Mouse (Mus musculus) forebrain, postnatal 0 days (tissue): ENCODE data around the gene Ccdc81. TPM values are rescaled to one million over a fixed set of nuclear protein-coding genes. Genes with fewer than 3 reads are reported as not detected.
A peak's percentile ranks its signal among the peaks of the same experiment; 100 is the strongest.

Source experiments
- ATAC-seq: fragments of 200-750 bp; cut with Nextera tagmentation; 2 replicates; pipeline ENCODE4 v1.8.0; 2017; ENCODE audit warnings: mild to moderate bottlenecking, moderate library complexity
- DNase-seq: peaks from one replicate; pipeline ENCODE4 v3.0.0-alpha.2; 2015
- H3K27ac ChIP-seq: fragments of 300-500 bp; sonication (generic); 2 replicates; pipeline ENCODE4 v1.5.1; 2014; ENCODE audit warnings: low read depth, mild to moderate bottlenecking, antibody characterized with exemption, low read length, moderate library complexity, mixed read lengths
- H3K27me3 ChIP-seq: fragments of 300-500 bp; sonication (generic); 2 replicates; pipeline ENCODE4 v1.6.1; 2014; ENCODE audit warnings: mild to moderate bottlenecking, low read length, mixed read lengths; ENCODE audit not compliant: insufficient read depth
- H3K36me3 ChIP-seq: fragments of 300-500 bp; sonication (generic); 2 replicates; pipeline ENCODE4 v1.6.1; 2014; ENCODE audit warnings: mild to moderate bottlenecking, moderate library complexity; ENCODE audit not compliant: insufficient read depth
- H3K4me1 ChIP-seq: fragments of 300-500 bp; sonication (generic); 2 replicates; pipeline ENCODE4 v1.6.1; 2014; ENCODE audit warnings: antibody characterized with exemption; ENCODE audit not compliant: insufficient read depth
- H3K4me2 ChIP-seq: fragments of 300-500 bp; sonication (generic); 2 replicates; pipeline ENCODE4 v1.6.1; 2014; ENCODE audit warnings: low read depth, mild to moderate bottlenecking, moderate library complexity
- H3K4me3 ChIP-seq: fragments of 300-500 bp; sonication (generic); 2 replicates; pipeline ENCODE4 v1.5.1; 2014; ENCODE audit warnings: low read depth, low read length, mixed read lengths
- H3K9ac ChIP-seq: fragments of 300-500 bp; sonication (generic); 2 replicates; pipeline ENCODE4 v1.6.1; 2014; ENCODE audit warnings: mild to moderate bottlenecking
- H3K9me3 ChIP-seq: fragments of 300-500 bp; sonication (generic); 2 replicates; pipeline ENCODE4 v1.6.1; 2016; ENCODE audit warnings: low read length
- CTCF ChIP-seq: sonication (generic); IDR thresholded peaks from 2 replicates; pipeline ENCODE4 v1.5.1; 2016; ENCODE audit warnings: antibody characterized with exemption, control low read depth, low read depth
- WGBS: fragments of 180-500 bp; shearing (Covaris S2); extraction: QIAGEN DNeasy Blood & Tissue Kit; methylation state at CpG from one replicate; pipeline ENCODE4 v1.1.7; 2014; 5-methylcytosine and 5-hydroxymethylcytosine counted together
- polyA plus RNA-seq: library from polyadenylated mRNA; unstranded; fragments of >200 nt; fragmentation: Nextera tagmentation; extraction: Ambion mirVana; gene quantifications from 2 replicates; pipeline ENCODE4 v1.2.1, GENCODE M21; 2015
- total RNA-seq: library from RNA; depleted of rRNA; stranded (reverse); fragments of >200 nt; gene quantifications from 2 replicates; pipeline ENCODE4 v1.2.3, GENCODE M21; 2014

Gene Ccdc81
- total and polyA plus RNA-seq, 2 experiments from 2014 or later = 1.2 to 1.5 TPM

DNA sequence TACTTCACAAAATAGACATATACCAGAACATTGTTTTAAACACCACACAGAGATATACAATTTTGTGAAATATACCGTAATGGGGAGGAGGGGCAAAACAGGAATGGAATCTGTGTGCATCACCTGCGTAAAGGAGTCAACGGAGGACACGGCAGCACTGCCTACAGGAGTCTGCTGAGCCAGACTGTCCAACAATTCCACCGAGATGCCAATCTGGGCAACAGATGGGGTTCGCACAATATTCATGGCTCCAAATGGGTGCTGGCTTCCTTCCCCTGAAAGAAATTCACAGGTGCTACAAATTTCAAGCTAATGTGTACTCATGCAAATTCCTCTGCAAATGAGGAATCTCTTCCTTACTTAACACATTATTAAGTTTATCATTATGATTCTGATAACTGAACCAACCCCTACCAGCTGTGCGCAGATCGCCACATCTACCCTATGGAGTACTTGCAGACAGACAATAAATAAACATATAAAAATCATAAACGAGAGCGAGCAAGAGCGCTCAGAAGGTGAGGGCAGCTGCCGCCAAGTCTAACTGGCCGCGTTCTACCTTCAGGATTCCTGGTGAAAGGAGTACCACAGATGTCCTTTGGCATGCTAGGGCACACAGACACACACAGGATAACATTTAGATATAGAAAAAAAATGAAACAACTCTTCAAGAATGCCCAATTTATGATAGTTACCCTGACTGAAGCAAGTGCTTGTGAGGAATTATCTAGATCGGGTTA is 20.2 kb upstream of the Ccdc81 start:
- no peak overlapping the region for H3K9ac ChIP-seq
- peak; percentile 64 for DNase-seq
- H3K4me3 ChIP-seq = no peak overlapping the region
- no peak overlapping the region for H3K27ac ChIP-seq
- no peaks in the 10 kb centered on the region for H3K27me3 ChIP-seq
- WGBS = 86% methylated on average over 15 of the region's 15 CpGs
- no peak overlapping the region for H3K4me2 ChIP-seq
- H3K36me3 ChIP-seq = 0 out of 2 replicates have a peak, but pooled peaks cover 5% of the 10 kb centered on the region
- ATAC-seq = peak; percentile 70
- TF ChIP-seq CTCF = no peak
- no peaks in the 10 kb centered on the region for H3K4me1 ChIP-seq
- no peaks in the 10 kb centered on the region for H3K9me3 ChIP-seq

DNA sequence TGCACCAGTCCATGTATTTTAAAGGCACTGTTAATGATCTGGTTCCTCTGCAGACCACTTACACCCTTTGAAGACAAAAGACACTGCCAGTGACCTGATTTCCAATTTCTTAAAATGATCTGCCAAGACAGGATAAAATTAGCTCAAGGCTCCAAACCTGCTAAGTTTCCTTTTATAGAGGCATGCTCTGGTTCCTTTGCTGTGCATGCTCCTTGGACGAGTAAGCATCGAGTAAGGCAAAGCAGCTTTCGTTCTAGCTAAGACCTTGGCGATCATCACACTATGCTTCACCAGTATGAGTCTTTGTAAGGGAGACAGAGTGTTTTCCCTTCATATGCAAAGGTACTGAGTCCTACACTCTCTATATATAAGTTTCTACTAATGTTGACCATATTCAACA is 14.3 kb upstream of the Ccdc81 start:
- no peak overlapping the region for H3K27ac ChIP-seq
- no peak overlapping the region for H3K4me2 ChIP-seq
- no peak for DNase-seq
- H3K9me3 ChIP-seq = no peaks in the 10 kb centered on the region
- 83% methylated on average over 4 of the region's 4 CpGs for WGBS
- no peak overlapping the region for H3K9ac ChIP-seq
- H3K27me3 ChIP-seq = no peaks in the 10 kb centered on the region
- TF ChIP-seq CTCF = no peak
- H3K4me1 ChIP-seq = no peaks in the 10 kb centered on the region
- ATAC-seq = no peak
- H3K4me3 ChIP-seq = no peak overlapping the region
- peaks cover 4% of the 10 kb centered on the region; the same call in 1 of the 2 replicates for H3K36me3 ChIP-seq

DNA sequence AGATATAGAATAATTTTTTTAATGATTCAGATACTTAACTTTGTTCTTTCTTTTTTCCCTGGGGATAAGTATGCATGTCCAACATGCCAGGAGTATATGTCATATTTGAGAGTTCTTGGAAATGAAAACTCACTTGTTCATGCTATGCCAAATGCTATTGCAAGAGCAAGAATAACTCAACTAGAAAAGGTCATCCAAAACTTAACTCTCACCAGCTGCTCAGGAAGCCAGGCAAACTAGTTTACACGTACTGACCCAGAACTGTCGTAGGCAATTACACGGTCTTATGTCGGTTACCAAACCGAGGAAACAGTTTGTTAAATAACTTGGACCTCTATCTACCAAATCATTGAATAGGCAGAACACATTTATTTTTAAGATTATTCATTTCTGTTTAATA is 13.3 kb upstream of the Ccdc81 start:
- 84% methylated on average over 5 of the region's 5 CpGs for WGBS
- no peak for DNase-seq
- H3K4me2 ChIP-seq = no peak overlapping the region

DNA sequence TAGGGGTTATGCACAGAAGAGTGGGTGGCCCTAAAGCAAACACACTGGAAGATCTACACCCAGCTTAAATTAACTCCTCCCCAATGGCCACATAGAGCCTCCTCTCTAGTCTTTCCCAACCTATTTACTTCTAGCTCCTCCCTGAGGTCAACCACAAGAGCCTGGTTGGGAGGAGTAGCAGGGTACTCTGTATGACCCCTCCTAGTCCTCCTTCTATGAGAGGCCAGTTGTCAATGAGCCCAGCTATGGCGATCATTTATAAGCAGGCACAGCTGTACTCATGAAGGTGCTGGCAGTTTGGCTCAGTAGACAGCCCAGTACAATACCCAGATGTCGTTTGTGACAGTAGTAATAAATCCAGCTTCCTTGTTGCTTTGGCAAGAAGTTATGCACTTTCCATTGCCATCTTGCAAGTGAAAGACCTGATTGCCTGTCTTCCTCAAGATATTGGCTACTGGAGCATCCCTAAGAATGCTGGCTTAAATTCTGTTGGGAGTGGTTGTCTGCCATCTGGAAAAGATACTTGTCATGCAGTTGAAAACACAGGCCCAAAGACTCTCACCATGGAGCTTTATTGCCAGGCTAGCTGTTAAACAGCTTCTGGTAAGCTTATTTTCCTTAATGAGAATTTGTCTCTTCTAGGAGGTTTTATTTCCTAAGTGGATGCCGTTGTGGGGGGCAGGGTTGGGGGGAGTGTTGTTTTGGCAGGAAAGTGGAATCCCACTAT is 10.2 kb upstream of the Ccdc81 start:
- ATAC-seq = peak; percentile 61; the same call in 1 of the 2 replicates
- WGBS = 68% methylated on average over 3 of the region's 3 CpGs
- H3K36me3 ChIP-seq = peaks cover 4% of the 10 kb centered on the region; the same call in 1 of the 2 replicates
- no peaks in the 10 kb centered on the region for H3K9me3 ChIP-seq
- no peak overlapping the region for H3K9ac ChIP-seq
- H3K4me2 ChIP-seq = no peak overlapping the region
- no peaks in the 10 kb centered on the region for H3K27me3 ChIP-seq
- H3K4me3 ChIP-seq = no peak overlapping the region
- TF ChIP-seq CTCF = no peak
- DNase-seq = peak; percentile 31
- no peaks in the 10 kb centered on the region for H3K4me1 ChIP-seq
- H3K27ac ChIP-seq = no peak overlapping the region

More for the DNA sequence above, 13.3 kb upstream of the Ccdc81 start:
- no peaks in the 10 kb centered on the region for H3K9me3 ChIP-seq
- no peak overlapping the region for H3K9ac ChIP-seq
- no peaks in the 10 kb centered on the region for H3K27me3 ChIP-seq
- no peaks in the 10 kb centered on the region for H3K4me1 ChIP-seq
- H3K27ac ChIP-seq = no peak overlapping the region
- no peak for TF ChIP-seq CTCF
- peaks cover 4% of the 10 kb centered on the region; the same call in 1 of the 2 replicates for H3K36me3 ChIP-seq
- no peak; the same call in 1 of the 2 replicates for ATAC-seq
- no peak overlapping the region for H3K4me3 ChIP-seq

DNA sequence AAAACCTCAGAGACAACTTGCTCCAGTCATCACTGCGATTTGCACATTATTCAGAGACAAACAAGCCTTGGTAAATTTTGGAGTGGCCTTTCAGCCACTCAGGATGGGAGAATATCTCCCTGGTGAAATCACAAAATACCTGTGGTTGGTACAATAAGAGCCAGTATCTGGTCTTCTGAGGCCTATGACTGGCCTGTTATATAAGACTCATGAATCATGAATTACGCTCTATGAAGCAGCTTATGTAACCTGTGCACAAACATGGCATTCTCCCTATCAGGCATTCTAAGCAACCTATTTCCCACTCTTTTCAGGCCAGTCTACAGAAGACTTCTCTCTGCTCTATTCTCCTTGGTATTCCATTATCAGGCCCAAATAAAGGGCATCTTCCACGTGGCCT is 8.9 kb upstream of the Ccdc81 start:
- Histone ChIP-seq H3K27ac (no peak overlapping the region), H3K9me3 (no peaks in the 10 kb centered on the region), H3K36me3 (peaks cover 4% of the 10 kb centered on the region; the same call in 1 of the 2 replicates), H3K4me2 (no peak overlapping the region), H3K27me3 (no peaks in the 10 kb centered on the region), H3K4me1 (no peaks in the 10 kb centered on the region), H3K4me3 (no peak overlapping the region), H3K9ac (no peak overlapping the region)
- DNase-seq (no peak), ATAC-seq (no peak)
- 93% methylated on average over 3 of the region's 3 CpGs for WGBS
- no peak for TF ChIP-seq CTCF

DNA sequence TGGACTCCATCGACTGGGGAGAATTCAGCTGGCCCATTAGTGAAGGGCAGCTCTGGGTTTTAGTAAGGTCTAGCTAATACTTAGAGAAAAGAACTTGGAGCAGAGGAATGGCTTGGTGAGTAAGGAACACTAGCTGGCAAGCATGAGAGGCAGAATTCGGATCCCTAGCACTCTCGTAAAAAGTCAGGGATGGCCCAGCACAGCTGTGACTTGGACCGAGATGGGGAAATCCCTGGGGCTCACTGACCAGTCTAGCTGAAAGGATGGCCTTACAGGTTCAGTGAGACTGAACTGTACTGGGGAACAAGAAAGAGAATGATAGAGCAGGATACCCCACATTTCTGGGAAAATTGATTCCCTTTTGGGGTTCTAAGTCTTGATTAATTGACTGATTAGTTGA is 6.3 kb upstream of the Ccdc81 start:
- Histone ChIP-seq H3K27ac (no peak overlapping the region), H3K36me3 (0 out of 2 replicates have a peak, but pooled peaks cover 3% of the 10 kb centered on the region), H3K27me3 (no peaks in the 10 kb centered on the region), H3K9ac (no peak overlapping the region), H3K4me1 (no peaks in the 10 kb centered on the region), H3K4me2 (no peak overlapping the region), H3K4me3 (no peak overlapping the region), H3K9me3 (no peaks in the 10 kb centered on the region)
- DNase-seq = no peak
- no peak for TF ChIP-seq CTCF
- 84% methylated on average over 4 of the region's 4 CpGs for WGBS
- ATAC-seq = no peak
